Mouse (Mus musculus) cerebellum, adult (tissue): Measurements from ENCODE around the gene Ppp1r15b.

Source experiments
- ATAC-seq: cut with Nextera tagmentation; 2 replicates; pipeline ENCODE4 v1.9.2; 2017; ENCODE audit warnings: mild to moderate bottlenecking, moderate library complexity, mixed read lengths; ENCODE audit not compliant: insufficient number of reproducible peaks, low FRiP score, low TSS enrichment

The Ppp1r15b gene

DNA sequence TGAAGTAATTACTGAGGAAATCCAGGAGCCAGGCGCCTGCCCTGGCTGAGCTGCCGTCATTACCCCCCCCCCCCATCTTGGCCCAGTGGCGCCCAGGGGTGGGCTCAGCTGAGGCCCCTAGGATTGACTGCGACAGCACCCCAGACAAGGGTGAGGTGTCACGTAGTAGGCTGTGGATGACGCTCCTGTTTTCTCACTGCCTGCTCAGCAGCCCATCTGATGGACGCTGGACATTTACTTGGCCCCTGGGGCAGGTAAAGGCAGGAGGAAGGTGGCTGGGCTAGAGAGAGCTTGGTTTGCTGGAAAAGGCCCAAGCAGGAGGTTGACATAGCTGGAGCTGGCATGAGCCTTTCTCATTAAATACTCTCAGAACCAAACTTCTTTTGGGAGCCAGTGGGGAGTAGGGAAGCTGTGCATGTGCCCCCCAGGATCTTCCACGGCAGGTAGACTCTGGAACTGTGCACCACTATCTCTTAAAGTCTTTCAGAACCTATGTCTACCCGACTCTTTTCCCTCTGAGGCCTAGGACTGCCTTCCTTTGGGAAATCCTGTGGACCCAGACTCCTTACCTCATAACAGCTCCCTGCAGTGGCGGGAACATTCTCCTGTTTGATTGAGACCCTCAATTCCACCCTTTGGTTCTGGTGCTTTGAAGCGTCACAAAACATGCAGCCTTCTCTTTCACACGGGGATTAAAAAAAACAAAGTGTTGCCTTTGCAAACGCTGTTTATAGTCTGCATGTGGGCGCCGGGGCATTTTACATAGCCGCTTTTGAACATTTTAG is 52.4 kb downstream of the Ppp1r15b start:
- ATAC-seq, result no peak

DNA sequence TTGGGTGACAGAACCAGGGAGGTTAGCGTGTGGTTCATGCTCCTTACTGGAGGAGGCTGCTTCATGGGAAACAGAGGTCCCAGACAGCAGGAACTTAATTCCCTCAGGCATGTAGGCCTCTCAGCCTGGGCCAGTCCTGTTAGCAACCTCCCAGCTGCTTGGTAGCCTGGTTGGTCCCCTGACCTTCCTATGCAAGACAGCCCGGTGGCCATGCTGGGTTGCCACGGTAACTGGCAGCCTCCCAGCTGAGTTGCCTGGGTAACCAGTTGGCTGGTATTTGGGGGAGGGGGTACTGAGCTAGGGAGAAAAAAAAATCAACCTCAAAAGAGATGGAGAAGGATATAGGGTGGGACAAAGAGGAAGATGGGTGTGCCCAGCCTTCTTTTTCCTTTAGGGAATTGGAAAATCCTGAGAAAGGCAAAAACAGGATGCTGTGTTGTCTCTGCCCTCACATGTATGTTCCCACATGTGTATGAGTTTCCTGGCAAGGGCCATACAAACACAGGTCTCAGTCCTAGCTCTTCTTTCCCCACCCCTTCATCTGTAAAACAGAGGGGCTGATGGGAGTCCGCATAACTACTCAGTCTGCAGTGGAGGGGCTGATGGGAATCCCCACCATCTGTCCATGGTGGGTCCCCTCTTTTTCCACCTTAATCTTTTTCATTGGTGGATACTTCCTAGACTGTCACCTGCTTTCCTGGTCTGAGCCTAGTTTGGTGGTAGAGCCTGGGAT is 57.2 kb downstream of the Ppp1r15b start:
- ATAC-seq, result no peak

DNA sequence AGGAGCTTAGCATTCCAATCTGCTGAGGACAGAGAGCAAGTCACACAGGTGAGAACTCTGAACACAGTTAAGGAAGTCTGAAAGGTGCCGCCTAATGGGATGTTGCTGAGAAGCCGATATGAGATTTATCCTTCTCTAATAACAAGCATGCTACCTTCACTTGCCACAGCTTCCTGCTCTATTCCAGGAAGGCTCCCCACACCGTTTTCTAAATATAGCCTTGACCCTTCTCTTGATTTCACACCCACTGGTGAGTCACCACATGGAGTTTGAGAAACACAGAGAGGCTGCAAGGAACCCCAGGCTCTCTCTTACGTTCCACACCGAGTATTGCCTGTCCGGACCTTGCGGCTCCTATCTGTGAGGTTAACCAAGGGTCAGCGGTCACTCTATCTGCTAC is 57.8 kb downstream of the Ppp1r15b start:
- no peak for ATAC-seq
